11 mouse cellular contexts compared by ENCODE assay signal in genomic region chr15:12246360-12247158, GRCm38 (mm10). TPM values are rescaled to one million over a fixed set of nuclear protein-coding genes. Genes with fewer than 3 reads are reported as not detected.
DNase-seq lines count a peak whose midpoint lies in the region; ATAC-seq and TF ChIP-seq lines count a peak whose summit lies in the region.
"Had no signal": no experiment of that assay in that cellular context is flagged by ENCODE, and none has a peak within 500 bp of the region (broad histone marks: within the 10 kb centered on the region; RNA-seq: fewer than 3 reads in every experiment).

No protein-coding gene starts in this region.

- DNase-seq in limb, embryonic 14.5 days (ENCODE audit: low spot score) = no peak
- no peak for DNase-seq in limb, embryonic 10.5 days (ENCODE audit: low spot score)
- peak; percentile 29 for DNase-seq in embryo, embryonic 10.5 days (ENCODE audit: low spot score)
- peak; percentile 50 for DNase-seq in heart, postnatal 4 days
- DNase-seq in retina, adult 2 months (ENCODE audit: low read depth, low spot score) = peak; percentile 29
- no peak for DNase-seq in cerebellum, postnatal 4 days (ENCODE audit: low spot score in 2 of 2)
- no peak for DNase-seq in kidney, adult 11 months
- DNase-seq: kidney, postnatal 25 days; lung, postnatal 36 days had no signal

- no peaks in the 10 kb centered on the region for H3K4me1 ChIP-seq in limb, embryonic 14.5 days (ENCODE audit: control insufficient read depth, insufficient read depth, low read length)
- no peaks in the 10 kb centered on the region for H3K4me1 ChIP-seq in limb, embryonic 10.5 days

- no peak overlapping the region for H3K27ac ChIP-seq in limb, embryonic 14.5 days (replicated peaks; ENCODE audit: low read depth, low read length)
- no peak overlapping the region for H3K27ac ChIP-seq in limb, embryonic 10.5 days

- no peaks in the 10 kb centered on the region for H3K9me3 ChIP-seq in limb, embryonic 14.5 days (ENCODE audit: control insufficient read depth, low read length)
- H3K9me3 ChIP-seq in limb, embryonic 10.5 days (replicated peaks) = no peaks in the 10 kb centered on the region

- peaks cover 58% of the 10 kb centered on the region for H3K36me3 ChIP-seq in limb, embryonic 14.5 days (ENCODE audit: control insufficient read depth, insufficient read depth, low read length)
- peaks cover 51% of the 10 kb centered on the region for H3K36me3 ChIP-seq in limb, embryonic 10.5 days

- 68% methylated on average over 11 of the region's 11 CpGs for WGBS in limb, embryonic 14.5 days
- WGBS in limb, embryonic 10.5 days = 80% methylated on average over 11 of the region's 11 CpGs

- no peak overlapping the region for H3K4me3 ChIP-seq in limb, embryonic 14.5 days (replicated peaks; ENCODE audit: low read length)
- no peak overlapping the region for H3K4me3 ChIP-seq in limb, embryonic 10.5 days

- H3K27me3 ChIP-seq in limb, embryonic 14.5 days (ENCODE audit: control insufficient read depth, insufficient read depth, low read length) = no peaks in the 10 kb centered on the region
- H3K27me3 ChIP-seq in limb, embryonic 10.5 days (ENCODE audit: low read depth, poor library complexity, severe bottlenecking) = no peaks in the 10 kb centered on the region

- H3K9ac ChIP-seq in limb, embryonic 14.5 days (ENCODE audit: low read depth, low read length, severe bottlenecking) = no peak overlapping the region

- TF ChIP-seq POLR2A in limb, embryonic 14.5 days (IDR thresholded peaks at IDR 0.05; ENCODE audit: borderline replicate concordance, extremely low read depth, insufficient read depth, insufficient read length) = no peak

- ATAC-seq in limb, embryonic 14.5 days (ENCODE audit: low FRiP score, low read depth) = 0 out of 2 replicates have a peak, but pooled peaks have one; percentile 41
- ATAC-seq in cerebellum, adult (ENCODE audit: insufficient number of reproducible peaks, low FRiP score, low TSS enrichment) = no peak
- ATAC-seq: activated CD4-positive, CD25-positive, alpha-beta regulatory T cell, adult 4 months had no signal

- H3K4me2 ChIP-seq in limb, embryonic 14.5 days (replicated peaks; ENCODE audit: low read depth, low read length, severe bottlenecking) = no peak overlapping the region

RNA-seq across cellular contexts. Expression of gene Mtmr12, which starts 41.7 kb away (rescaled TPM):
- polyA plus RNA-seq in limb, embryonic 14.5 days (2012; rRNA removed) = 20.7 and 25.2 TPM in 2 replicates
- polyA plus RNA-seq in limb, embryonic 14.5 days (2014; fragmentation: Nextera tagmentation; extraction: Ambion mirVana) = 16.6 and 18.2 TPM in 2 replicates
- 16.1 and 22.3 TPM in 2 replicates for polyA plus RNA-seq in limb, embryonic 10.5 days (2016; fragmentation: Nextera tagmentation; extraction: Ambion mirVana)
- 10 to 100 TPM; 19.6 to 22.4 TPM for total RNA-seq in heart, postnatal 4 days (2021)

Comparison
In these comparisons a context has a peak if more than half of its experiments do, and no peak if none do; other contexts are left out.
1. DNase-seq: peak in embryo, embryonic 10.5 days (single experiment), heart, postnatal 4 days (single experiment) and retina, adult 2 months (single experiment); none in limb, embryonic 14.5 days (single experiment), limb, embryonic 10.5 days (single experiment), cerebellum, postnatal 4 days (0 of 2) and kidney, adult 11 months (single experiment).